Mouse (Mus musculus) hindbrain, embryonic 11.5 days (tissue): ENCODE measurements around the gene Adamts15. TPM values are rescaled to one million over a fixed set of nuclear protein-coding genes. Genes with fewer than 3 reads are reported as not detected.

Source experiments
- ATAC-seq: fragments of 200-750 bp; cut with Nextera tagmentation; 2 replicates; pipeline ENCODE4 v1.8.0; 2017; ENCODE audit warnings: mild to moderate bottlenecking, moderate TSS enrichment, moderate library complexity; ENCODE audit not compliant: low FRiP score
- DNase-seq: peaks from one replicate; pipeline ENCODE4 v3.0.0-alpha.2; 2015; ENCODE audit warnings: low spot score
- H3K27ac ChIP-seq: fragments of 300-500 bp; sonication (generic); 2 replicates; pipeline ENCODE4 v1.5.1; 2014; ENCODE audit warnings: mild to moderate bottlenecking, low read depth, low read length
- H3K27me3 ChIP-seq: fragments of 300-500 bp; sonication (generic); 2 replicates; pipeline ENCODE4 v1.6.1; 2014; ENCODE audit warnings: mild to moderate bottlenecking, low read length, moderate library complexity, mixed read lengths; ENCODE audit not compliant: control insufficient read depth, insufficient read depth
- H3K36me3 ChIP-seq: fragments of 300-500 bp; sonication (generic); 2 replicates; pipeline ENCODE4 v1.6.1; 2014; ENCODE audit warnings: mild to moderate bottlenecking, low read length, moderate library complexity, mixed read lengths; ENCODE audit not compliant: control insufficient read depth, insufficient read depth
- H3K4me1 ChIP-seq: fragments of 300-500 bp; sonication (generic); replicated peaks from 2 replicates; pipeline ENCODE4 v1.6.1; 2014; ENCODE audit warnings: low read length, mixed read lengths; ENCODE audit not compliant: control insufficient read depth, insufficient read depth
- H3K4me2 ChIP-seq: fragments of 300-500 bp; sonication (generic); replicated peaks from 2 replicates; pipeline ENCODE4 v1.6.1; 2014; ENCODE audit warnings: mild to moderate bottlenecking, low read depth, low read length
- H3K4me3 ChIP-seq: fragments of 300-500 bp; sonication (generic); 2 replicates; pipeline ENCODE4 v1.5.1; 2014; ENCODE audit warnings: low read depth, low read length
- H3K9ac ChIP-seq: fragments of 300-500 bp; sonication (generic); 2 replicates; pipeline ENCODE4 v1.6.1; 2014; ENCODE audit warnings: low read depth, low read length
- H3K9me3 ChIP-seq: fragments of 300-500 bp; sonication (generic); 2 replicates; pipeline ENCODE4 v1.6.1; 2016; ENCODE audit warnings: low read length; ENCODE audit not compliant: control insufficient read depth
- WGBS: fragments of 180-500 bp; shearing (Covaris S2); extraction: QIAGEN DNeasy Blood & Tissue Kit; methylation state at CpG from one replicate; pipeline ENCODE4 v1.1.7; 2014; 5-methylcytosine and 5-hydroxymethylcytosine counted together
- polyA plus RNA-seq: library from polyadenylated mRNA; unstranded; fragments of >200 nt; fragmentation: Nextera tagmentation; extraction: Ambion mirVana; gene quantifications from 2 replicates; pipeline ENCODE4 v1.2.1, GENCODE M21; 2014

Gene Adamts15
- polyA plus RNA-seq, 1 experiment from 2014 or later: 3.4 TPM

DNA sequence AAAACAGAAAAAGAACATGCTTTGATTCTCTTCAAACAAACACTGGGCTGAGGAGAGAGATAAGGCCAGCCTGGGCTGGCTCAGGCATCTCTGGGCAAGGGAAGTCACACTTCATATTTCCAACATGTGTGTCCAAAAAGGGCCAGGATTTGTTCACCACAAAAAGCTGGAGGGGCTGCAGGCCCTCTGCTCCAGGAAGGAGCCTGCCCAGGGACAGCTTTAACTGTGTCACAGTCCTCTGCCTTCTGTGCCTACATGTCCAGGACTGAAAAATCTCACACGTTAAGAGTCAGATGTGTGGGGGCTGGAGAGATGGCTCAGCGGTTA lies 42.3 kb downstream of the Adamts15 start:
- Histone ChIP-seq H3K4me1 (no peaks in the 10 kb centered on the region), H3K4me3 (no peak overlapping the region), H3K27me3 (no peaks in the 10 kb centered on the region), H3K36me3 (no peaks in the 10 kb centered on the region), H3K9me3 (no peaks in the 10 kb centered on the region), H3K4me2 (no peak overlapping the region), H3K27ac (no peak overlapping the region), H3K9ac (no peak overlapping the region)
- WGBS: 78% methylated on average over 2 of the region's 2 CpGs
- DNase-seq (no peak), ATAC-seq (no peak)

DNA sequence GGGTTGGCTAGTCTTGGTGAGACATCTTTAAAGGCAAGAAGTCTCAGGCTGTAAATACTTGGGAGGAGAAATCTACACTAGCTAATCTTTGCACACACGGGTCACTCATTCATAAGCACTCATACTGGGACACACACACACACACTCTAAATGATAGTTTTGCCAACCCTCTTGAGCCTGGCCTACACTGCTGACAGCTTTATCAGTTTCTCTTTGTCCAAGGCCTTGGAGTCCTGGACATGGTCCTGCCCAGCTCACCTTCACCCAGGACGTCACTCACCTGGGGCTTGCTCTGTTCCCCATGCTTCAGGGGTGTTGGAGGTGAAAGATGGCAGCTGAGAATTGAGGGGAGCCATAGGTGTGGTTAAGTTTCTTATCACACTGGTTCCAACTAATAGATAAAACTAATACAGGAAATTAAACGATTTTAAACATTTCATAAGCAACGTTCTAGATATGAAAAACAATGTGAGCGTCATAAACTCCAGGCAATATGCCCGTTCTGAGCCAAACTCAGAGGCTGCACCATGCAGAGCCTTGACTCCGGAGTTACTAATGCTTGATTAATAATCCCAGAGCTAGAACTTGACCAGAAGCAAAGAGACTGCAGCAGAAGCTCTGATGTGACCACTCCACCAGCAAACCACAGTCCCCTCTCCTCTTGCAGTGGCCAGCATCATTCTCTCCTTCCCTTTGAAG lies 42.9 kb downstream of the Adamts15 start:
- WGBS: 87% methylated on average over 7 of the region's 7 CpGs
- H3K36me3 ChIP-seq: no peaks in the 10 kb centered on the region
- no peaks in the 10 kb centered on the region for H3K27me3 ChIP-seq
- H3K4me1 ChIP-seq: no peaks in the 10 kb centered on the region
- H3K9me3 ChIP-seq: no peaks in the 10 kb centered on the region
- no peak overlapping the region for H3K9ac ChIP-seq
- ATAC-seq: no peak
- H3K4me3 ChIP-seq: no peak overlapping the region
- DNase-seq: no peak
- H3K27ac ChIP-seq: no peak overlapping the region
- no peak overlapping the region for H3K4me2 ChIP-seq

- 88% methylated on average over 3 of the region's 3 CpGs for WGBS
Observed at GRCm38 (mm10) chr9:30876552-30876951, 45.7 kb downstream of the Adamts15 start.

DNA sequence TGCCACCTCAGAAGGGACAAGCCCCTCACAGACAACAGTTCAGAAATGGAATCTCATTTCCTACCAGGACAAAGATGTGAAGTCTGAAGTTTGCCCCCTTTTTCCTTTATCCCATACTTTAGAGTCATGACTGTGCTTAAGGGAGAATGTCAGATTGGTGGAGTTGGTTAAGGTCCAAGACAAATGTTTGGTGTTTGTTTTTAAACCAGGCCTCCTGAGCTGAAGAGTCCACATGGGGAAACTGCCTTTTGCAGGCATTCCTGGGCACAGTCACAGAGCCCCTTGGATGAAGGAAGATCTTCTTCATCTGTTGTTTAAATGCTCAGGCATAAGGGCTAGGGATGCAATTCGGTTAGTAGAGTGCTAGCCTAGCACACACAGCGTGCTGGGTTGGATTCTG lies 66.4 kb downstream of the Adamts15 start:
- WGBS: 81% methylated on average over 2 of the region's 2 CpGs
- no peak overlapping the region for H3K4me3 ChIP-seq
- H3K27me3 ChIP-seq: no peaks in the 10 kb centered on the region
- ATAC-seq: no peak
- no peaks in the 10 kb centered on the region for H3K36me3 ChIP-seq
- no peaks in the 10 kb centered on the region for H3K9me3 ChIP-seq
- H3K9ac ChIP-seq: no peak overlapping the region
- H3K4me1 ChIP-seq: no peaks in the 10 kb centered on the region
- no peak overlapping the region for H3K4me2 ChIP-seq
- H3K27ac ChIP-seq: no peak overlapping the region
- DNase-seq: no peak

More at GRCm38 (mm10) chr9:30876552-30876951, 45.7 kb downstream of the Adamts15 start:
- Histone ChIP-seq H3K27ac (no peak overlapping the region), H3K4me2 (no peak overlapping the region), H3K9ac (no peak overlapping the region), H3K36me3 (no peaks in the 10 kb centered on the region), H3K27me3 (no peaks in the 10 kb centered on the region), H3K4me3 (no peak overlapping the region), H3K9me3 (no peaks in the 10 kb centered on the region), H3K4me1 (no peaks in the 10 kb centered on the region)
- no peak for DNase-seq
- ATAC-seq: no peak

GRCm38 (mm10) chr9:30851841-30852240 lies 70.4 kb downstream of the Adamts15 start:
- H3K36me3 ChIP-seq: no peaks in the 10 kb centered on the region
- H3K27ac ChIP-seq: no peak overlapping the region
- H3K9me3 ChIP-seq: no peaks in the 10 kb centered on the region
- H3K4me3 ChIP-seq: no peak overlapping the region
- ATAC-seq: no peak
- H3K4me1 ChIP-seq: no peaks in the 10 kb centered on the region
- no peak overlapping the region for H3K9ac ChIP-seq
- H3K4me2 ChIP-seq: no peak overlapping the region
- H3K27me3 ChIP-seq: no peaks in the 10 kb centered on the region
- WGBS: 96% methylated on average over 2 of the region's 2 CpGs
- DNase-seq: no peak

DNA sequence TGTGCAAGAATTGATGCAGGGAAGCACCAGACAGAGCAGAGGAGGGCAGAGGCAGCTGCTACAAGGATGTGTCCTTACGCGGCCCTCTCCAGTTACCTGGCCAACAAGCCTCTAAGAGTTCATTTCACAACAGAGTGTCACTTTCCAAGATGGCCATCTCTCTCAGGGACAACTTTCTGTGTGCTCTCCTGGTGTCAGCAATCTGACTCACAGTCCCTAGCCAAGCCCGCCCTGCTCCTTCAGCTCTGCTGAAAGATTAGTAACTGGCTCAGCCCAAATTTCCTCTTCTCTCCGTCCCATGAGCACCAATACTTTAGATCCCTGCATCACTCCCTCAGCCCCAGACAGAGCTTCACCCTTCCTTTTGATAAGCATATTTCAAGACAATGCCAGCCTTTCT lies 72.3 kb downstream of the Adamts15 start:
- no peak overlapping the region for H3K9ac ChIP-seq
- no peaks in the 10 kb centered on the region for H3K9me3 ChIP-seq
- 91% methylated on average over 4 of the region's 4 CpGs for WGBS
- H3K4me3 ChIP-seq: no peak overlapping the region
- H3K4me1 ChIP-seq: no peaks in the 10 kb centered on the region
- no peak overlapping the region for H3K27ac ChIP-seq
- H3K4me2 ChIP-seq: no peak overlapping the region
- no peaks in the 10 kb centered on the region for H3K27me3 ChIP-seq
- ATAC-seq: no peak
- H3K36me3 ChIP-seq: no peaks in the 10 kb centered on the region
- DNase-seq: no peak

DNA sequence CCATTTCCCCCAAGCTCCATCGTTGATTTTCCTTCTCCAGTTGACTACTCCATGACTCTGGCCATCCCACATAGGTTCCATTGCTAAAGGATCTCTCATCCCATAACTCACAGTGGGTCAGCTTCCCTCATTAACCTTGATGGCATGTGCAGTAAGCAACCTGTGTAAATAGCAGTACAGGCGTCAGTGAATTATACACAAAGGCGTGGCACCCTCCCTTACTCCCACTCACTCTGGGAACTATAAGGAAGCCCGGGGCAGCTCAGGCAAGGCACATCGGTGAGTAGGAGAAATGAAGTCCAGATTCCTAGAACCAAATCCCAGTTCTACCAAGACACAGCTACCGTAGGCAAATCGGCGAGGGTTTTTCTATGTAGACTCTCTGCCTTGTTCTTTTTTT lies 72.8 kb downstream of the Adamts15 start:
- DNase-seq (no peak), ATAC-seq (no peak)
- Histone ChIP-seq H3K36me3 (no peaks in the 10 kb centered on the region), H3K4me3 (no peak overlapping the region), H3K4me1 (no peaks in the 10 kb centered on the region), H3K27ac (no peak overlapping the region), H3K27me3 (no peaks in the 10 kb centered on the region), H3K9ac (no peak overlapping the region), H3K9me3 (no peaks in the 10 kb centered on the region), H3K4me2 (no peak overlapping the region)
- WGBS: 92% methylated on average over 8 of the region's 8 CpGs

Other genes starting within 250 kb of the Adamts15 start
- 1.4 and 1.5 TPM in 2 replicates for gene Adamts8, start 20.1 kb upstream of the Adamts15 start, polyA plus RNA-seq
- gene Zbtb44, start 108.2 kb upstream of the Adamts15 start, polyA plus RNA-seq: 5.4 and 9.2 TPM in 2 replicates
- gene St14, start 209.4 kb upstream of the Adamts15 start, polyA plus RNA-seq: 2.4 and 3.2 TPM in 2 replicates